Mouse (Mus musculus) lung, adult 18-20 months (tissue): ENCODE measurements around the gene Tor1b.

ENCODE experiments used
- DNase-seq, 2 experiments: peaks; one replicate each; pipeline ENCODE4 v3.0.0; 2022; ENCODE audit warnings: mixed read lengths in 2 of 2

The Tor1b gene

DNA sequence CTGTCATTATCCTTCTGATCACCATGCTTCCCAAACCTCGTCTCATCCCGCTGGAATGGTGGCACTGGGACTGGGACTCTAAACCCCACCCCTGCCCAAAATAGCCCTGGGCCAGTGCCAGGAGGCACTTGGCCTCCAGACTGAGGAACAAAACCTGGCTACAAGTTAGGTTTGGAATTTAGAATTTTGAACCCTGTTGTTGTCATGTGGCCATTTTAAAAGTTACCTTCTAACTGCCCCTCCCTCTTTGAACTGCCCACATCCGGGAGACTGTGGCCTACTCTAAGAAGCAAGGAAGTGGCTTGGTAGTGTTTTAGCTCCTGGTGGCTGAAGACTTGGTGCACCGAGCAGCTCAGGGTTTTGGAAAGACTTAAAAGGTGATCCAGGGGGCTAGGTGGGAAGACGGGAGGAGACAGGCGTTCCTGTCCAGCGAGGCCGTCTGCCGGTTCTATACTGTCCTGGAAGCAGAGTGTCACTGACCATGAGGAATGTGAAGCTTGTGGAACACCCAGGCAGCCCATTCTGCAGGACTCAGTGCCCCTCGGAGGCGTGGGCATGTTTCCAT is 42.8 kb downstream of the Tor1b start:
- DNase-seq = peak in 1 of 2 experiments; percentile 21

DNA sequence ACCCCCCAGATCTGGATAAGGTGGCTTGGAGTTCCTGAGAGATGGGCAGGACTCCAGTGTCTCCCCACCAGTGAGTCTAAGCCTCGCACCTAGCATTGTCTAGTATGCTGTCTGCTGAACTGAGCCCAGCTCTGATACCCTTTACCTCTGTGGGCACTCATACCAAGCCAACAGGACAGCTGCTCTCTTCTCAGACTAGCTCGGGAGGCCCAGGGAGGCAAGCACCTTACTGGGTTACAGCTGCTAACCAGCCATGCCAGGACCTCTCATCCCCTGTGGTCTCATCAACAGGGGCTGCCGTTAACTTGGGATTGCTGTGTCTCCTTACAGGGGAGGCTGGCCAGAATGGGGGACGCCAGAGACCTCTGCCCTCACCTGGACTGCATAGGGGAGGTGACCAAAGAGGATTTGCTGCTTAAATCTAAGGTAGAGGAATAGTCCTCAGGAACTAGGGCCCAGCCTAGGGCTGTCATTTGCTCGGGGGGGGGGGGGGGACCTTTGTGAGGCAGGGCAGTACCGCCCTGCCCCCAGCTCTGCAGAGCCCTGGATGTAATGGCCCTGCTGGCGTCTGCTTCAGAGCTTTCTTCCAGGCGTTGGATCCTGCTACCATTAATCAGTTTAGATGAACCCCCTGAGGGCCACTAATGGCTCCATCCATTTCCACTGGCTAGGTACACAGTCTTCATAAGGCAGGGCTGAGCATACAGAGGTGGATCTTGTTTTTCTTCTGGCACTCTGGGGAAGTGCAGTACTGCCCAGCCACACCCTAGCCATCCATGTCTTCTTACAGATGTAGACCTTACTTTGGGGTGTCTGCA is 45.9 kb downstream of the Tor1b start:
- no peak for DNase-seq

DNA sequence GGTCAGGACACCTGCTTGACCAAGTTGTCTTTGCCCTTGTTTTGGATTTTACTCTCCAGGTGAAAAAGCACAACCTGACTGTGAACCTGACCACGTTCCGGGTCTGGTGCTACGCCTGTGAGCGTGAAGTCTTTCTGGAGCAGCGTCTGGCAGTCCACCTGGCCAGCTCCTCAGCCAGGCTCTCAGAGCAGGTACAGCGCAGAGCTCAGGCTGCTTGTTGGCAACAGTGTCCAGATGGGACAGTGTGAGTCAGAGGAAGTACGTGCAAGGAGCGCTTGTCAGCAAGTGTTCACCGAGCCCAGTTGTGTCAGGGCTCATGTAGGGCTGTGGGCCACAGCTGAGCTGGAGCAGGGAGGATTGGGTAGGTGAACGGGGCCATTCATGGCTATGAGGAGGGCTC is 50.1 kb downstream of the Tor1b start:
- no peak for DNase-seq

DNA sequence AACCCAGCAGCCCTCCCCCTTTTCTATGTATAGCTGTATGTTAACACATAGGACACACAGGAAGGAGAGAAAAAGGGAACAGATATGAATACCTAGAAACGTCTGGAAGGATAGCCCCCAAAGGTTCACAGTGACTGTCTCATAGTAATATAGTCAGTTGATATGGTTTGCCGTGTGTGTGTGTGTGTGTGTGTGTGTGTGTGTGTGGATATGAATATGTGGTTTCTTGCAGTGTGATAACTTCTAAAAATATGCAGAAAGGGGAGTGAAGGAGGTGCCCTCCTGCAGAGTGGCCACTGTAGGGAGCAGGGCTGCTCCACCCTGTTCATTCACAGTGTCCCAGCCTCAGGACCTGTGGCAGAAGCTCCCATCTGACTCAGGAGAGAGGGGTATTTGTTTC is 52.7 kb downstream of the Tor1b start:
- DNase-seq = no peak

DNA sequence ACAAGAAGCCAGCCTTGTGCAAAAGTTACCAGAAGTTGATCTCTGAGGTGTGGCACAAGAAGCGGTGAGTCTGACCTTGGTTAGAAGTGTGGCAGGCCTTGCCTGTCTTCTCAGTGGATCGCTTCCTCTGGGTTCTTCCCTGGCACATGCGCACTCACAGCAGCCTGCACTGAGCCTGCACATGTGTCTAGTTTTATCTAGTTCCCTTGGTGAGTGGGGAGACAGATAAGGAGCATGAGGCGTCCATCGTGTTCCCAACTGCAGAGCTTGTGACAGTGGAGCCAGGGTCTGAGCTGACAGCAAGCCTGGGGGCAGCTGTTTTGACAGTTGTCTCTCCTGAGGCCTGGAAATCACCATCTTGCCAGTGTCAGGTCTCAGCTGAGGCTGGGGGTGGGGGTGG is 53.7 kb downstream of the Tor1b start:
- no peak for DNase-seq

DNA sequence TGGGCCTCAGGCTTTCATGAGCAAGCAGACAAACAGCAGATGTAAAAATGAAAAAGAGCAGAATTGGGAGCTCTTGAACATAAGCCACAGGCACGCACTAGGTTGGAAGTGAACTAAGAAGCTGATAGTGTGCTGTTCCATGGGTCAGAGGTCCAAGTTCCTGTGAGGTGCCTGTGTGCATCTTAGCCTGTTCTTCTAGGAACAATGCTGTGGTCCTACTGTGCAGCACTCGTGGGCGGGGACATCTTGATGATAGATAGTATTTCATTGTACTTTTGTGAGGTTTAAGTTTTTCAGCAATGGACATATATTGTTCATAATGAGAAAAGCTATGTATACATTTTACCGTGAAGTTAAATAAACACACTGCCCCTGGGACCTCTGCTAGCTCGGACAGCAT is 54.4 kb downstream of the Tor1b start:
- no peak for DNase-seq
